In genomic region chr8:70744806-70745205, GRCm38 (mm10) we compare ENCODE assay signal across 16 mouse cellular contexts. TPM values are rescaled to one million over a fixed set of nuclear protein-coding genes. Genes with fewer than 3 reads are reported as not detected.
A peak's percentile ranks its signal among the peaks of the same experiment; 100 is the strongest.
DNase-seq lines count a peak whose midpoint lies in the region; ATAC-seq and TF ChIP-seq lines count a peak whose summit lies in the region.
"Had no signal": no experiment of that assay in that cellular context is flagged by ENCODE, and none has a peak within 500 bp of the region (broad histone marks: within the 10 kb centered on the region; RNA-seq: fewer than 3 reads in every experiment).

No protein-coding gene starts in this region.

- no peak for TF ChIP-seq CTCF in liver, adult 2 months (IDR thresholded peaks at IDR 0.05; ENCODE audit: low read depth, low read length)

- WGBS in liver, adult 2 months: 41% methylated on average over 11 of the region's 11 CpGs
- 28% methylated on average over 11 of the region's 11 CpGs for WGBS in liver, embryonic 12.5 days (ENCODE audit: insufficient replicate concordance)

- no peaks in the 10 kb centered on the region for H3K9me3 ChIP-seq in liver, embryonic 12.5 days (replicated peaks)
- H3K9me3 ChIP-seq: embryonic facial prominence, embryonic 13.5 days; forebrain, embryonic 15.5 days; hindbrain, embryonic 10.5 days; liver, embryonic 13.5 days; neural tube, embryonic 12.5 days had no signal

- no peaks in the 10 kb centered on the region for H3K36me3 ChIP-seq in liver, adult 2 months (ENCODE audit: control insufficient read depth, insufficient read depth, low read length)
- H3K36me3 ChIP-seq in liver, embryonic 12.5 days: no peaks in the 10 kb centered on the region
- H3K36me3 ChIP-seq: embryonic facial prominence, embryonic 13.5 days; forebrain, embryonic 15.5 days; hindbrain, embryonic 10.5 days; liver, embryonic 13.5 days; neural tube, embryonic 12.5 days had no signal

- ATAC-seq in liver, embryonic 12.5 days: no peak

- no peak for TF ChIP-seq POLR2A in liver, adult 2 months (IDR thresholded peaks at IDR 0.05; ENCODE audit: extremely low read depth, insufficient read depth, low read length)

- DNase-seq in gastrocnemius, postnatal 10 days: peak; percentile 4
- DNase-seq in gastrocnemius, postnatal 25 days: no peak
- DNase-seq in liver, adult 2 months (ENCODE audit: extremely low read depth, low read depth, low spot score): peak; percentile 69
- peak; percentile 53 to 56 for DNase-seq in B cell, adult 2 months
- no peak for DNase-seq in thymus, postnatal 0 days (ENCODE audit: low spot score)
- DNase-seq in c-Kit-positive CD71-positive TER-119-positive erythroid progenitor cells, embryonic 14.5 days (ENCODE audit: low spot score): no peak
- DNase-seq: liver, embryonic 13.5 days had no signal

- H3K27me3 ChIP-seq in liver, adult 2 months (ENCODE audit: control insufficient read depth, insufficient read depth, low read length): no peaks in the 10 kb centered on the region
- peaks cover 100% of the 10 kb centered on the region for H3K27me3 ChIP-seq in liver, embryonic 12.5 days (replicated peaks)

- H3K4me2 ChIP-seq in liver, embryonic 12.5 days: no peak overlapping the region

- no peaks in the 10 kb centered on the region for H3K79me2 ChIP-seq in liver, adult 2 months (ENCODE audit: control insufficient read depth, insufficient read depth, low read length)

- no peak overlapping the region for H3K4me3 ChIP-seq in liver, adult 2 months (ENCODE audit: insufficient read depth, low read depth, low read length)
- H3K4me3 ChIP-seq in liver, embryonic 12.5 days: no peak overlapping the region
- H3K4me3 ChIP-seq in brown adipose tissue, adult 24 weeks (ENCODE audit: insufficient read depth, low read depth, low read length): 0 out of 2 replicates have a peak overlapping the region, but pooled peaks have one; percentile 59

- H3K9ac ChIP-seq in liver, adult 2 months (ENCODE audit: low read depth, low read length): no peak overlapping the region
- no peak overlapping the region for H3K9ac ChIP-seq in liver, embryonic 12.5 days

- H3K4me1 ChIP-seq in liver, adult 2 months (ENCODE audit: control insufficient read depth, insufficient read depth, low read length): peaks cover 3% of the 10 kb centered on the region; the same call in 1 of the 2 replicates
- H3K4me1 ChIP-seq in liver, embryonic 12.5 days: peaks cover 13% of the 10 kb centered on the region
- H3K4me1 ChIP-seq in brown adipose tissue, adult 24 weeks (ENCODE audit: control insufficient read depth, insufficient read depth, insufficient read length, low read length): peaks cover 4% of the 10 kb centered on the region

- H3K27ac ChIP-seq in liver, adult 2 months (replicated peaks; ENCODE audit: insufficient read depth, low read depth, low read length): no peak overlapping the region
- H3K27ac ChIP-seq in liver, embryonic 12.5 days: no peak overlapping the region
- peak overlapping the region; percentile 30 for H3K27ac ChIP-seq in brown adipose tissue, adult 24 weeks (replicated peaks; ENCODE audit: low read depth, low read length)
- H3K27ac ChIP-seq: embryonic facial prominence, embryonic 13.5 days; forebrain, embryonic 15.5 days; liver, embryonic 13.5 days; neural tube, embryonic 12.5 days had no signal

RNA-seq across cellular contexts. Expression of gene Rab3a, which starts 9.7 kb away (rescaled TPM):
- 10 to 100 TPM; 44.6 to 50.4 TPM for total RNA-seq in gastrocnemius, postnatal 10 days (2021)
- 10 to 100 TPM; 40.0 to 40.4 TPM for total RNA-seq in gastrocnemius, postnatal 25 days (2021)
- total RNA-seq in liver, adult 2 months (2014; rRNA removed): 2.7 and 4.1 TPM in 2 replicates
- polyA plus RNA-seq in liver, adult 2 months (2012; rRNA removed): 10.4 and 11.9 TPM in 2 replicates
- 3.3 and 3.9 TPM in 2 replicates for polyA plus RNA-seq in liver, embryonic 12.5 days (2016; fragmentation: Nextera tagmentation; extraction: Ambion mirVana)
- polyA plus RNA-seq in brown adipose tissue, adult 24 weeks (2012; ENCODE audit: insufficient read depth, insufficient read length, missing spikeins): 18.1 and 21.3 TPM in 2 replicates
- 7.0 and 8.0 TPM in 2 replicates for polyA plus RNA-seq in thymus, postnatal 0 days (2015; fragmentation: Nextera tagmentation; extraction: Ambion mirVana)

RNA-seq across cellular contexts. Expression of gene Mpv17l2, which starts 15.9 kb away (rescaled TPM):
- 10 to 100 TPM; 30.1 to 31.4 TPM for total RNA-seq in gastrocnemius, postnatal 10 days (2021)
- total RNA-seq in gastrocnemius, postnatal 25 days (2021): 10 to 100 TPM; 19.6 to 25.6 TPM
- 13.7 and 20.9 TPM in 2 replicates for total RNA-seq in liver, adult 2 months (2014; rRNA removed)
- 33.9 and 39.3 TPM in 2 replicates for polyA plus RNA-seq in liver, adult 2 months (2012; rRNA removed)
- 52.2 and 52.7 TPM in 2 replicates for polyA plus RNA-seq in liver, embryonic 12.5 days (2016; fragmentation: Nextera tagmentation; extraction: Ambion mirVana)
- 74.5 and 79.8 TPM in 2 replicates for polyA plus RNA-seq in brown adipose tissue, adult 24 weeks (2012; ENCODE audit: insufficient read depth, insufficient read length, missing spikeins)
- 54.3 and 54.4 TPM in 2 replicates for polyA plus RNA-seq in thymus, postnatal 0 days (2015; fragmentation: Nextera tagmentation; extraction: Ambion mirVana)

RNA-seq across cellular contexts. Expression of gene Pde4c, which starts 21.3 kb away (rescaled TPM):
- 1 to 10 TPM; 2.5 to 3.0 TPM for total RNA-seq in gastrocnemius, postnatal 10 days (2021)
- 1 to 10 TPM; 1.6 to 2.3 TPM for total RNA-seq in gastrocnemius, postnatal 25 days (2021)
- 10.6 and 16.3 TPM in 2 replicates for total RNA-seq in liver, adult 2 months (2014; rRNA removed)
- 26.5 and 28.0 TPM in 2 replicates for polyA plus RNA-seq in liver, adult 2 months (2012; rRNA removed)
- polyA plus RNA-seq in liver, embryonic 12.5 days (2016; fragmentation: Nextera tagmentation; extraction: Ambion mirVana): 0.56 and 0.71 TPM in 2 replicates
- polyA plus RNA-seq in brown adipose tissue, adult 24 weeks (2012; ENCODE audit: insufficient read depth, insufficient read length, missing spikeins): 0.36 and 1.7 TPM in 2 replicates
- polyA plus RNA-seq in thymus, postnatal 0 days (2015; fragmentation: Nextera tagmentation; extraction: Ambion mirVana): 0.28 and 0.35 TPM in 2 replicates
- total RNA-seq: megakaryocyte, adult 5-6 weeks had no signal

RNA-seq across cellular contexts. Expression of gene Gm3336, which starts 26.5 kb away (rescaled TPM):
- not detected for total RNA-seq in gastrocnemius, postnatal 10 days (2021)
- not detected for total RNA-seq in gastrocnemius, postnatal 25 days (2021)
- total RNA-seq in liver, adult 2 months (2014; rRNA removed): 0.28 and 0.54 TPM in 2 replicates
- 0.11 and 1.0 TPM in 2 replicates for polyA plus RNA-seq in liver, adult 2 months (2012; rRNA removed)
- not detected in 2 replicates for polyA plus RNA-seq in liver, embryonic 12.5 days (2016; fragmentation: Nextera tagmentation; extraction: Ambion mirVana)
- polyA plus RNA-seq in brown adipose tissue, adult 24 weeks (2012; ENCODE audit: insufficient read depth, insufficient read length, missing spikeins): not detected in 2 replicates
- 0.29 and 0.32 TPM in 2 replicates for polyA plus RNA-seq in thymus, postnatal 0 days (2015; fragmentation: Nextera tagmentation; extraction: Ambion mirVana)
- total RNA-seq: heart, adult 18-20 months; left cerebral cortex, adult 8-10 months; megakaryocyte, adult 5-6 weeks had no signal
- polyA plus RNA-seq: embryonic facial prominence, embryonic 13.5 days; forebrain, embryonic 15.5 days; hindbrain, embryonic 10.5 days; liver, embryonic 13.5 days; neural tube, embryonic 12.5 days had no signal

RNA-seq across cellular contexts. Expression of gene Pik3r2, which starts 31.7 kb away (rescaled TPM):
- total RNA-seq in gastrocnemius, postnatal 10 days (2021): 10 to 100 TPM; 39.4 to 47.2 TPM
- 10 to 100 TPM; 13.1 to 18.7 TPM for total RNA-seq in gastrocnemius, postnatal 25 days (2021)
- 7.7 and 10.9 TPM in 2 replicates for total RNA-seq in liver, adult 2 months (2014; rRNA removed)
- polyA plus RNA-seq in liver, adult 2 months (2012; rRNA removed): 38.2 and 53.9 TPM in 2 replicates
- polyA plus RNA-seq in liver, embryonic 12.5 days (2016; fragmentation: Nextera tagmentation; extraction: Ambion mirVana): 23.3 and 27.3 TPM in 2 replicates
- 9.8 and 11.3 TPM in 2 replicates for polyA plus RNA-seq in brown adipose tissue, adult 24 weeks (2012; ENCODE audit: insufficient read depth, insufficient read length, missing spikeins)
- polyA plus RNA-seq in thymus, postnatal 0 days (2015; fragmentation: Nextera tagmentation; extraction: Ambion mirVana): 35.1 and 38.6 TPM in 2 replicates

Comparison
In these comparisons a context has a peak if more than half of its experiments do, and no peak if none do; other contexts are left out.
1. DNase-seq: peak in gastrocnemius, postnatal 10 days (single experiment), liver, adult 2 months (single experiment) and B cell, adult 2 months (2 of 2); none in gastrocnemius, postnatal 25 days (single experiment), thymus, postnatal 0 days (single experiment) and c-Kit-positive CD71-positive TER-119-positive erythroid progenitor cells, embryonic 14.5 days (single experiment).
2. RNA of gene Pde4c, which starts 21.3 kb away (polyA plus RNA-seq): 26.5 to 28.0 TPM in liver, adult 2 months; 0.56 to 0.71 TPM in liver, embryonic 12.5 days, 0.36 to 1.7 TPM in brown adipose tissue, adult 24 weeks and 0.28 to 0.35 TPM in thymus, postnatal 0 days; every median in the first group is over 10 times any median in the second.